Mouse (Mus musculus) cerebellum, postnatal 36 days (tissue): ENCODE measurements around the gene Rnf2.
A peak's percentile ranks its signal among the peaks of the same experiment; 100 is the strongest.

Experiments used
- DNase-seq, 2 experiments: peaks; one replicate each; pipeline ENCODE4 v3.0.0; 2021 to 2022; ENCODE audit warnings: mixed read lengths in 2 of 2

Gene Rnf2

DNA sequence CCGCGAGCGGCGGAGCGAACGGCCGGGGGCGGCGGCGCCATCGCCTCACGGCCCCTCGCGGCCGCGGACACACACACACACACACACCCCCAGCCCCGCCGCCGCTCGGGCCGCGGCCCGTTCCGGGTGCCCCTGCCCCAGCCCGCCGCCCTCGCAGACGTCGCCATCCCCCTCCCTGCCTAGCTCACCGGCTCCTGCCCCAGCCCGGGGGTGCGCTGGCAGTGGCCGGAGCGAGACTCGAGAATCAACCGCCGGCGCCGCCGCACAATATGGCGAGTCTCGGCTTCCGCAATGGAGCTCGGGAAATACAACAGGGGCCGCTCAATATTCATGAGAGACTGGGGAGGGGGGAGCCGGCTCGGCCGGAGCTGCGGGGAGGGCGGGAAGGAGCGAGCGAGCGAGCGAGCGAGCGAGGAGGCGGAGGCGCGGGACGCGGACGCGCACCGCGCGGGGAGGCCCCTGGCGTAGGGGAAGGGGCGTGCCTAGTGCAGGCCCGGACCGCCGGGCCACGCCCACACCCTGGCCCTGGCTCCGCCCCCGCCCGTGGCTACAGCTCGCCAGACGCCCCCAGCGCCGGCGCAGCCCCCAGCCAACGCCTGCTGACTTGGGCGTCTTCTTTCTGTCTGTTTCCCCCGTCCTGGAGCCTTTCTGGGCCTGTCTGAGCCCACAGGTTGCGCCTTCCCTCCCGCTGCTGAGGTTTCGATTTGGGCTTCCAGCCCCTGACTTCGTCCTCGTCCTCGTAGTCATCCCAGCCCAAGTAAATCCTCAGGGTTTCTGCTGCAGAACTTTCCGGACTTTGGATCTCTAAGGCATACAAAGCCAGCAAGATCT lies at the start of gene Rnf2:
Gene Rnf2 (minus strand): TSS at position 425 of the 831 bp plus-strand sequence.
- DNase-seq, result peak; percentile 79 to 88

DNA sequence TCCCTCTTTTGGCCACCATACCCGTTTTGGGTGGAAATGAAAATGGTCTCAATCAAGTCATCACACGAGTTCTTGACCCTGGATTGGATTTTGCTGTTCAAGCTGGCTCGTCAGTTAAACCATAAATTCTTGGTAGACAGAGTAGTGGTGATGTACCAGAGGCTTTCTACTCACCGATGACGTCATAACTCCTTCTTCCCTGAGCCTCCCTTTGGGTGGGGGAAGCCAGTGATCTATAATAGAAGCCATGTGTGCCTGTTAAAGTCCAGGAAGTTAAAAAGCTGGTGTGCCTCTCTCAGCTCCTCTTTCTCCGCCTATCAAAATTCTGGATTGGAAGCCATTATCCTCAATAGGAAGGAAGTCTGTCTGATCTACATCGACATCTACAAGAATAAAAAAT lies 49.0 kb upstream of the Rnf2 start:
- DNase-seq, result no peak

DNA sequence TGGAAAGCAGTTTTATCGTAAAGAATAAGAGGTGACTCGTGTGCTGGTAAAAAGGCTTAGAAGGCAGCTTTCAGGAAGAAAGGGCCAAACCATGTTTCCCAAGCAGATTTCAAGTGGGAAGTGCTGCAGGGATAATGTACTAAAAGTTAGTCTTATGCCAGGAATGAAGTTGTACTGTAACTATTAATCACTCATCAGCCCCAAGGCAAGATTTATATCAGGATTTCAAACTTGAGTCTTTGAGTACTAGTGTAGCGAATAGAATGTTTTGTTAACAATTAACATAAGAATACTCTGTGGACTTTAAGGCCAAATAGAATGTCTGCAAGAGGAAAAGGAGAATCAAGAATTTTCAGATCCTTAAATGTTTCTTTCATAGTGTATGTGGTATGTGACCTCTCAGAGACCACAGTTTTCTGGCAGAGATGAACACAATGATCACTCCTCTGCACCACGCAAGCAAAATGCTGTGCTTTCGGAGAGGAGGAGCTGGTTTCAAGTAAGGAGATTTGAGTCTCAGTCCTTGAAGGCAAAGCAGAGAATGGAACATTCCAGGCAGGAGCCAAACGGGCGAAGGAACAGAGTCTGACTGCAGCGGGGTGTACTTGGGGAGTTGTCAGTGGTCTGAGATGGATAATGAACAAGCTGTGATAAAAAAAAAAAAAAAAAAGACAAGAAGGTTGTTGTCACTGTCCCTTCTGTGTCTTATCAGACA lies 48.3 kb upstream of the Rnf2 start:
- DNase-seq, result no peak

DNA sequence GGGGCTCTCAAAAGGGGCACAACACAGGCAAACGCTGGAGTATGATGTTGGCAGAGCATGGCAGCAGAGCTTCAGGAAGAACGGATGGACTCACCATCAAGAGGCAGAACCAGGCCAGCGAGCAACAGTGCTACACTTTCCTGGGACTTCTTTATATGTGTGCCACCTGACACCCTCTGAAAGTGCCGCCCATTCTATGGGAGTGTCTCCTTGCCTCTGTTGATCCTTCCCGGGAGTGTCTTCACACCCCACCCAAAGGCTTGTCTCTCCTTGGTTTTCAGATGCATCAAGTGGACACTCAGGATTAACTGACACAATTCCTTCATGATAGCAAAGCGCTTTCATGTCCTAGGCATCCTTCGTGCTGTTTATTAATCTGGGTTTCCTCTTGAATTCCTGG lies 44.8 kb upstream of the Rnf2 start:
- no peak for DNase-seq

DNA sequence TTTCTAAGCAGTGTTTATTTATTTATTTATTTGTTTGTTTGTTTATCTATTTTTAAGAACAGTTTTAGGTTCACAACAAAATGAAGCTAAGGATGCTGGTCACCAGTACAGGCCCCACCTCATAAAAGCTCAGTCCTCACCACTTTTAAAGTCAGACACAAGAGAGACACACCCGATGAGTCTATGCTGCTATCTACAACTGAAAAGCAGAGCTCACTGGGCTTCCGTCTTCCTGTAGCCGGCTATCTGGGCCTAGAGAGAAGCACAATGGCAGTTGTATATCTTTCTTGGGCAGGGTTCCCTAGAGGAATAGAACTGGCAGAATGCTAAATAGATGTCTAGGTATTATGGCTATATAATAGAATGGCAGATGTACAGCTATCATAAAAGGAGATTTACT lies 43.8 kb upstream of the Rnf2 start:
- no peak for DNase-seq

DNA sequence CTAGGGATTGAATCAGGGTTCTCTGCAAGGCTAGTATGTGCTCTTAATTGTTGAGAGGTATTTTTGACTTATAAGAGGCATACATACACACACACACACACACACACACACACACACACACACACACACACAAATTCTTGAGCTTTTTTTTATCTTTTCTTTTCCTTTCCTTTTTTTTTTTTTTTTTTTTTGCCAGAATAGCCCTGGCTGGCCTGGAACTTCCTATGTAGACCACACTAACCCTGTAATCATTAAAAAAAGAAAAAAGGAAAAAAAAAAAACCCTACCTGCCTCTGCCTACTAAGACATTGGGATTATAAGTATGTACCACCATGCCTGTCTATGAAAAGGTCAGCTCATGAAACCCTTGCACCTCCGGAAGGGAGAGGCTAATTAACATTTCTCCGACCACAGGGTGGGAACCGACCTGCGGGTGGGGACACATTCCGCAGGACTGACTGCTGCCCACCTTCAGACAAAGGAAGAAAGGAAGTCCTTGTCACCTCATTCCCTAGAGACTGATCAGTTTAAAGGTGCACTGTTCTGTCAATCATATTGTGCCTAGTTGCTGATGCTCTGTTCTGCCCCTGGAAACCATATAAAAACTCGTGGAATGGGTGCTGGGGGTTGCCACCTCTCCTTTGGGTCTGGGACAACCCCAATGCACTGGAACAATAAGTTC lies 43.2 kb upstream of the Rnf2 start:
- DNase-seq, result no peak

DNA sequence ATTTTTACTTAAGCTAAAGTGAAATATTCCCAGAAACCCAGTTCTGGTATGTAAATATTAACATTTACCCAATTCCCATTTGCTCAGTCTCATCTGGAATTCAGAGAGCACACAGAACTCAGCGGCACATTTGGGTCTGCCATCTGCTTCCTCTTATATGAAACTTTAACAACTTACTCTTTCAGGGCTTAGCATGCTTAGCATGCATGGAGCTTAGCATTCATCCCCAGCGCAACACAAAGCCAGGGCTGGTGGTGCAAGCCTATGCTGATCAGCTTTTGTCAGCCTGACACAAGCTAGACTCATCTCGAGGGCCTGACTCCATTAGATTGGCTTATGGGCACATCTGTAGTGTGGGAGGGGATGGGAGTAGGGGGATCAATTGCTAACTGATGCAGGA lies 25.9 kb upstream of the Rnf2 start:
- no peak for DNase-seq

DNA sequence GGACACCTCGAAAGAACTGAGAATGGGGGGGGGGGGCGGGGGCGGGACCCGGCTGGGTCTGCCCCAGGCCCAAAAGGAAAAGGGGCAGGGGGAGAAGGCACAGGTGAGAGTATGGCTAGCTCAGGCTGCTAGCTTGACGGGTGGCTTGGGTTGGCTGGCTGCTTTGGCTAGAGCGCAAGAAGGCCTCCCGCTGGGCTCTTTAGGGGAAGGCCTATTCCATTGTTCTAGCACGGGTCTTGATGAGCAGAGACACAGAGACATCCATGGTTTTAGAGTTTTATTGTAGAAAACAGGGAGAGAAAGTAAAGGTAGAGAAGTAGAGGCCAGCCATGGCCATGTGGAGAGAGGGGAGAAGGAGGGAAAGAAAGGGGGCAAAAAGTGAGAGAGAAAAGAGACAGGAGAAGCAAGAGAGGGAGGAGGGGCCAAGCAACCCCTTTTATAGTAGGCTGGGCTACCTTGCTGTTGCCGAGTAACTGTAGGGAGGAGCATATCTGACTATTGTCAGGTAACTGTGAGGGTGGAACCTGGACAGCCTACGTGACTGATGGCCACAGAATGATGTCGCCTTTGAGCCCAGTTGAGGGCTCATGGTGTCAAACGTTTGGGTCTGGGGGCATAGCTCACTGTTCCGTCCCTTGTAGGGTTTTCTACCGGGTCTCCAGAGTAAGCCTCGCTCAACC lies 17.0 kb upstream of the Rnf2 start:
- DNase-seq, result no peak

DNA sequence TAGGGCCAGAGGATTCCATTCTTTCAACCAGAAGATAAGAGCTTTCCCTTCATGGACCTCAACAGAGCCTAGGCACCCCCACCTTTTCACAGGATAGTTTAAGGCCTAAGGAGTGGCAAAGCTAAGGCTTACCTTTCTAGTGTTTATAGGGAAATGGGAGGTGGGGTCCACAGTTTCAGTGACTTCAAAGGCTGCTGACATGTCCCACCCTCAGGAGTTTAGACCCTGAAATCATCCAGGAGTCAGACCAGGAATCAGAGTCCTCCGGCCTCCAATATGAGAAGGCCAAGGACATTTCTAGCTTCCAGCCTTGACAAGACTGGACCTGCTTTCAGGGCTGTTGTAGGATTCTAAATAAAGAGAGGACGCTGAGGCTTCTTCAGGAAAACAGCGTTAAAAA lies 16.1 kb upstream of the Rnf2 start:
- no peak for DNase-seq

DNA sequence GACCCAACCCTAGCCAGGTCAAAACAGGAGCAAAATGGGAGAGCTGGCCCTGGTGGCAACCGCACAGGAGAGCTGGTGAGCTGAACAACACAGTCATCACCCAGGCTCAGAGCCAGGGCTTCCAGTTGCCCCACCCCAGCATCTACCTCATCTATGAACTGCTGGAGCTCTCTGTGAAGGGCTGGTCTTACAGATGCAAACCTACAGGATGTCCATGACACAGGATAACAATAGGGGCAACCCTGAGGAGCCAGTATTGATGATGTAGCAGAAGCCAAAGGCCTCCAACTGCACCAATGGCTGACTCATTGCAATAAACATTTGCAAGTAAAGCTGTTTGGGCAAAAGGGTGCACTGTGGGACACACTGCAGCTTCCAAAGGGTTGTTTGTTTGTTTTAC lies 15.0 kb upstream of the Rnf2 start:
- DNase-seq, result no peak

DNA sequence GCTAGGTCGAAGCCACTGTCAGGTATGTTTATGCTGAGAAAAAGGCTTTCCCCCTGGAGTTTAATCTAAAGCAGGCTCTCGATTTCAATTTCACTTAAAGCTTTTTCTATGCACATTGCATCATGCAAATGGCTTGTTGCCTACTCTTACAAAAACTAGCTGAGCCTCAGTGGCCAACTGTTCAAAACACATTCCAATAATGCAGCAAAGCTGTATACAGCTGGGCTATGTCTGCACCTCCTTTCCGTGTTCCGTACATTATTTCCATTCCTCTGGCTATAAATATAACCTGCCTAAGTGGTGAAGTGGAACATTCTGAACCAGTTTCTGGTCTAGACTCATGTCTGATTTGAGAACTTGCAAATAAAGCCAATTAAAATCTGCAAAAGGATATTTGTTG lies 13.4 kb upstream of the Rnf2 start:
- no peak for DNase-seq

DNA sequence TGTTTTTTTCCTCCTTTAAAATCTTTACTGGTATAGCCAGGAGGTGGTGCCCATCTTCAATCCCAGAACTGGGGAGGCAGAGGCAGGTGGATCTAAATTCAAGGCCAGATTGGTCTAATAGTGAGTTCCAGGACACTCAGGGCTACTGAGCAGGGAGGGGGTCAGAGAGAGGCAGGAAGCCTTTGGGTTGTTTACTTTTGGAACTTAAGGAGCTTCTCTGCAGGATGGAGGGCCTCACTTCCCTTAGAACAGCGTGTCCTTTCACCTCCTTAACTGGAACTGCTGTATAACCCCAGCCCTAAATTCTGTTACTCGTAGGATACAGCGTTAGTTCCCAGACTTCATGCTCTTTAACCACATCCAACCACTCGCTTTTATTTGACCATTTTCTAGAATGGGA lies 10.1 kb upstream of the Rnf2 start:
- DNase-seq, result no peak

DNA sequence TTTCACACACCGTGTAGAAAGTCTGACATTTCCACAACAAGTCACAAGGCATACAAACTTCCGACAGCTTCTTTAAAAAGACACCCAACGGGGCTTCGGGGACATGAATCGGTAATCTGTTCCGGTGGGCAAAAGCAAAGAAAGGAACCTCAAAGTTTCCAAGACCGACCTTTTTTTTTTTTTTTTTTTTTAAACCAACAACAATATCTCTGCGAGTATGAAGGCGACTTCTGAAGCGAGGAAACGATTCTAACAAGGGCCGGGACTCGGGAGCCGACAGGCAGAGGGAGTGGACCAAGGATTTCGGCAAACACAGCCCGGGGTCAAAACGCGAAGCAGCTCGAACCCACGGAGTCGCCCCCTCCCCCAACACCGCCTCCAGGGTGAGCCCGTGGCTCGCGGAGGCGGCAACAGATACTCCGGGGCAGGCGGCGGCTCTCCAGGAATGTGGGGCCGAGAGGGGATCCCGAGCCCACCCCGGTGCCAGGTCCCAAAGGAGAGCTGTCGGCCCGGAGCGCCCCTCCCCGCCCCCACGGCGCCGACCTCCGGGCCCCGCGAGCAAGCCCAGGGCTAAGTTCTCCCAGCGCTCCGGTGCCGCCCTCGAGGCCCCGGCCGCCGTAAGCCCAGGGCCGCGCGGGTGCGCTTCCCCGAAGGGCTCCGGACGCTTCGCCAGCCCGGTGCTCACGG lies 797 bp downstream of the Rnf2 start:
- peak; percentile 46 to 52 for DNase-seq

DNA sequence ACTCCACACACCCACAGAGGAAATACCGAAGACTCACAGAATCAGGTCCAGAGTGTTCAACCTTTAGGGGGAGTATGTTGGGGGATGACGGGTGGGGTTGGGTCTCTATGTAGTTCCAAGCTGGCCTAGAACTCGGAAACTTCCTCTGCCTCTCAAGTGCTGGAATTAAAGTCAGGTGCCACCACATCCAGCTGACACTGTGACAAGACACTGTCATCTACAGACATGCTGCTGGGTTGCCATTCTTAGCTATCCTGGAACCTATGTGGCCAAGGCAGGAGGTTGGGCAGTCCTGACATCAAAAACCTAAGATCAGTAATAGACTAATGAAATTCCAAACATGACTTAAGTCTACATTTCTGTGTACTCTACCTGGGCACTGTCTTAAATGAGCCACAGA lies 2.4 kb downstream of the Rnf2 start:
- DNase-seq, result no peak

DNA sequence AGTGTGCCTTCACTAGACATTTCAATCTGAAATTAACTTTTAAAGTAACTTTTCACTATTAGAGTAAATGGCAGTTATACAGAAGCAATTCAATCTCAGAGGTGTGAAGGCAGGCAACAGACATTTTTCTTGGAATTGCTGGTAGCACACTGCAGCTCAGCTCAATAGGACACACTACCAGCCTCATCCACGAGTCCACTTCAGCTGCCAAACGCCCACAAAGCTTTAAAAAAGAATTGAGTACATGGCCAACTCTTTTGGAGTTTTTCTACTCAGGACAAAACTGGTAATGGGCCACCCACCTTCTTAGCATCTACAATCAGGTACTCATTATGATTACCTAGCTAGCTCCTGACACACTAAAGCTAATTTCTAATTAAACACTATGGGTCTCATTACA lies 2.8 kb downstream of the Rnf2 start:
- DNase-seq, result no peak

DNA sequence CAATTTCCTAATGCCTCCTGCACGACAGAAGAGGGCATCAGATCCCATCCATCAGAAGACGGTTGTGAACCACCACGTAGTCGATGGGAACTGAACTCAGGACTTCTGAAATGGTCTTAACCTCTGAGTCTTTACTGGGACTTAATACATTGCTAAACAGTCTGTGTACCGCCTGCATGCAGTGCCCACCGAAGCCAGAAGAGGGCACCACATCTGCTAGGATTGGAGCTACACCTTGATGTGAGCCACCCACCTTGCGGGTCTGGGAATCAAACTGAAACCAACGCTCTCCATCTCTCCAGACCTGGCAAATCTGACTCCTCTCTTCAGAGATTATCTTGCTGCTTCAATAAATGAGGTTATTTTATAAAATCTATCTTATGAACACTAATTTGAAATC lies 3.7 kb downstream of the Rnf2 start:
- DNase-seq, result peak; percentile 23 to 25

DNA sequence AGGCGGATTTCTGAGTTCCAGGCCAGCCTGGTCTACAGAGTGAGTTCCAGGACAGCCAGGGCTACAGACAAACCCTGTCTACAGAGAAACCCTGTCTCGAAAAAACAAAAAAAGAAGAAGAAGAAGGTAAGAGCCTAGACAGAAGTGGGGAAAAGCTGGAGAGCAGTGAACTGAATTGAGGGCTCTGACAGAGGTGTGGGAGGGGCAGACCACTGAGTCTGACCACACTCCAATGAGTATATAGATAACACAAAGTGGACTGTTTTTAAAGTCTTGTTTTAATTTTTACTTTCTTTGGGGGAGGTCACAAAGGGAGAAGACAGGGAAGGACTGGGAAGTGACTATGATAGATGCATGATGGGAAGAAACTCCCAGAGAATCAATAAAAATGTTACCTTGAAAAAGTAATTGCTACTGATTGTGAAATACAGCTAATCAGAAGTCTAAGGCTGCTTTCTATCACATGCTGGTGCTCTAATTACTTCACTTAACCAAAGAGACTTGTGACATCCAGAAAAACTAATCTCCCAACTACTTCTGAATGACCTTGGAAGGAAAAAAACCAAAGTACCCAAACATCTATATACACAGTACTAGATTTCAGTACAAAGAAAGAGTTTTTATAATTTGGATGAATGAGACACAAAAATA lies 5.0 kb downstream of the Rnf2 start:
- no peak for DNase-seq

DNA sequence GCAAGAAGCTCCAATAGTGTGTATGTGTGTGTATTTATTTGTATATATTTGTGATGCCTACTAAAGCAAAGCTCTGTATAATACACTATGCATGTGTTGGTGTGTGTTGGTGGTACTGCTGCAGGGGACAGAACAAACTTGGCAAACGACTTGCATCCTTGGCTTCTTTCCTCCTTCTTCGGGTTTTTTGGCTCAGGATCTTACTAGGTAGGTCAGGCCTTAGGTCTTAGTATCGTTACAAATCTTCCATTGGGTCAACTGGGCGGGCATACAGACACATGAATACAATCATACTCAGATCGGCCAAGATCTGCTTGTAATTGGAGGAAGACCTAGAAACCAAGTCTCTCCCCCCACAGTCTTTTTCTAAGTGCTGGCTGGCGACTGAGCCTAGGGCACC lies 6.0 kb downstream of the Rnf2 start:
- DNase-seq, result peak; percentile 10 to 38

DNA sequence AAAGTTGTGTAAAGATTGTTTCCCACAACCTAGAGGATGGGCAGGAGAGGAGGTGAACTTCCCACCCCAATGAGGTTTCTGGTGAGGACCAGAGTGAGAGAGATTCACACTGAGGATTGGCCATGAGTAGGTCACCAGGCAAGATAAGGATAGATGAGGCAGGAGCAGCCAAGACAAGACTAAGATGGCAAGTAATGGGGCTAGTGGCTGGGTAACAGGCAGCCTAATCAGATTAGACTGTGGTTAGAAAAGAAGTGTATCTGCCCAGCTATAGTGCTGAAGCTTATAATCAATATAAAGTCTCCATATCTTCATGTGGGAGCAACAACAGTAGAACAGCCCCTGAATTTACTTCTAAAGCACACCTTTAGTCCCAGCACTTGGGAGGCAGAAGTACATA lies 6.9 kb downstream of the Rnf2 start:
- no peak for DNase-seq

DNA sequence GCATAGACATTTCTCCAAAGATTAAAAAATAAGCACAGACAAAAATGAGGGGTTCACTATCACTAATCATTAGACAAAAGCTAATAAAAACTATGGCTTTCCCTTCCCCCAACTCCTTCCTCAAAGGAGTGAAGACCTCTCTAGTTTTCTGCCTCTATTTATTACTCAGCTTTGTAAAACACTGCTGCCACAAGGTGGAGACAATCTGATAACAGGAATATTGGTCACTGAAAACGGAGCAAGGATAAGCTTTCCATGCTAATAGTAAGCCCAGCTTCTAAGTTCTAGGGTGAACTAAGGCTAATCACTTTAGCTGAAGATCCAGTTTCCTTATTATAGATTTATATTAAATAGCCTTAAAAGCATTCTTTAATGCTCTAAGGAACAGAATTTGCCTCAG lies 8.3 kb downstream of the Rnf2 start:
- no peak for DNase-seq

DNA sequence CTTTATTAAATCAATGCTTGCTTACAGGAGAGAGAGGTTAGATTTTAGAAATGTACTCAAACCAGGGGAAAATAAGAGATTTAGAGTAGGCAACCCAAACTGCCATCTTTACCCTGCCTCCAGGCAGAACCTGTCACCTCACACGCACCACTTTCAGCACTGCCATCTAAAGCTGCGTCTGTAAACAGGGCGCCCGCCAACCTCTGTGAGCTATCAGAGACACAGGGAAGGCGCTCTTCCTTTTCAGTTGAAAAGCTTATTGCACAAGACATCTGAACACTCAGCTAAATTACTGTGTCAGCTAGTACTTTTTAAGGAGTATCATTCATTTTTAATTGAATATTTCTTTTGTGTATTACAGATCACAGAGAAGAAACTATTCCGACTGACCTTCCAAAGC lies 10.9 kb downstream of the Rnf2 start:
- no peak for DNase-seq

DNA sequence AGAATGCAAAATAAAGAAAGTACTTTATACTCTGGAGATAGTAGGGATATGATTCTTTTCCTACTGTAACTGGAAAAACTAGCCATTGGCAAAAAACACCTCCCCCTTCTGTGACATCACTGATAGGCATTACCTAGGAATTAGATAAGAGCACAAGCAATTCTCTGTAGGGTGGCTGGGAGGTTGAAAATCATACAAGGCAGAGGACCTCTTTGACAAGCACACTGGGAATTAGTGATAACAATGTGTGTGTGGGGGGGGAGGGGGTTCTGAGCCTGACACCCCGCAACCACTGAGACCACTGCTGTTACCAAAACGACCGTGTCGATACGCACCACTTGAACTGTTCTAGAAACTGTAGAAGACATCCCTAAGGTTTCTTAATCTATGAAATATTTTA lies 16.0 kb downstream of the Rnf2 start:
- no peak for DNase-seq
